Mouse (Mus musculus) heart, postnatal 25 days (tissue): ENCODE data around the gene Lmf1. TPM values are rescaled to one million over a fixed set of nuclear protein-coding genes. Genes with fewer than 3 reads are reported as not detected.

Source experiments
- DNase-seq: peaks from one replicate; pipeline ENCODE4 v3.0.0; 2022; ENCODE audit warnings: low spot score
- intact Hi-C: fragments of 180-260 bp; cut with DNase I; formaldehyde crosslinking; loops from one replicate; pipeline ENCODE4 v1.15.1; 2025
- total RNA-seq, 2 experiments: library from RNA; stranded (reverse); gene quantifications; 2 replicates each; pipeline ENCODE4 v1.2.3; 2021

Lmf1 gene
- total RNA-seq, 2 experiments from 2014 or later: 31.7 to 34.3 TPM

DNA sequence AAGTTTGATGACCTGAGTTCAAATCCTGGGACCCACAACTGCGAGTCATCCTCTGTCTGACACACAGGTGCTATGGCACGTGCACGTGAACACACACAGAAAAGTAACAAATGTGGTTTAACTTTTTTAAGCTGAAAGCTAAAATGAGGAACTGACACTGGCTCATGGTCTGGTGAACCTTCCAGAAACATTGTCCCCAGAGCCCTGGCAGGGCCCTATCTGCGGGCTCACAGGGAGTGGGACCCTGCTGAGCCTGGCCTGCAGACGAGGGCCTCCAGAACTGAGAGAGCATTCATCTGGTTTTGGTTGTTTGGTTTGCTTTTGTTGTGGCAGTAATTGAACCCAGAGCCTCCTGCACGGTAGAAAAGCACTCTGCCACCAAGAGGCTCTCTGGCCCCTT, 99.1 kb downstream of the Lmf1 start:
- no peak for DNase-seq
- intact Hi-C loops: no loop called here

DNA sequence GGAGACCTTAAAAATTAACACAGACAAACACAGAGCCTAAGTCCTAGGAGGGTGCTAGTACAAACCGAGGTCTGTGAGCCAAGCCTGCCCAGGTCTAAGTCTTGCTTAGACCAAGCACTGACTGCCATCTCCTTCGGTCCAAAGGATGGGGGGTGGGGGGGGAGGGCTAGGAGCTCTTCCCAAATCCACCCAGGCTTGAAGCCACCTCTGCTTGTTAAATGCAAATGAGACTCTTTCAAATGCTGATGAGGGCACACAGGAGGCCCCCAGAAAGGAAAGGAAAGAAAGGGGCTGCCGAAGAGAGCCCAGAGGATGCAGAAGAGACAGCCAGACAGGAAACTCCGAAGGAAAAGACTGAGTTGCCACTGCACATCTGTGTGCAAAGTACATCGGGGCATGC, 100.9 kb downstream of the Lmf1 start:
- intact Hi-C loops: no loop called here
- no peak for DNase-seq

DNA sequence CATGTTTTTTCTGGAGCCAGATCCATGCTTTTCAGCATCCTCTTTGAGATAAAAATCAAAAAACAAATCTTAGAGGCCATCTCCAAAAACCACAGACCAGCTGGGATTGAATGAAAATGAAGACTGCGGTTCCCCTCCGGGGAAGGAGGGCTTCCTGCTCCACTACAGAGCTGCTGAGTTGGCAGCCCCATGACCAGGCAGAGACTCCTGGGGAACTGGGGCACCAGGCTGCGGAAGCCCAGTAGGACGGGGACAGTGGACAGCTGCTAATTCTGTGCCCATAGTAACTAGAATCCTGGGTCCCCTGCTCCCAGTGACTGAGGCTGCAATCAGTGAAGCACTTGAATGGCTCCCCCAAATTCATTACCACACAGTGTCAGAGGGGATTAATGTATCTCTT, 102.8 kb downstream of the Lmf1 start:
- no peak for DNase-seq
- intact Hi-C loops: no loop called here

DNA sequence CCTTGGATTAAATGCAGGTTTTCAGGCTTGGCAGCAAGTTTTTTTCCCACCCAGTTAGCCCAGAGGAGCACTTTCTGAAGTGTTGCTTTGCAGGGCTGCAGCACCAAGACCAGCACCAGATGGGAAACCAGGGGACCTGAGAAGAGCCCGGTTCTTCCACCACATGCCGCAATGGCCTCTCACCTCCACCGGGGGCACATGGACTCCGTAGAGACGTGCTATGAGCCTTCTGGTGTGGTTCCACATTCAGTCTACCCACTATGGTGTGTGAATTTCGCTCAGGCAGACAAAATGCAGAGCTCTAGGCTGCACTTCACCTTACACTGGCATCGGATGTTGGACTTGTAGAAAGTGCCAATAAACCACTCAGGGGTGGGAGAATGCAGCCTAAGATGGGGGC, 107.4 kb downstream of the Lmf1 start:
- no peak for DNase-seq
- intact Hi-C loops: no loop called here

DNA sequence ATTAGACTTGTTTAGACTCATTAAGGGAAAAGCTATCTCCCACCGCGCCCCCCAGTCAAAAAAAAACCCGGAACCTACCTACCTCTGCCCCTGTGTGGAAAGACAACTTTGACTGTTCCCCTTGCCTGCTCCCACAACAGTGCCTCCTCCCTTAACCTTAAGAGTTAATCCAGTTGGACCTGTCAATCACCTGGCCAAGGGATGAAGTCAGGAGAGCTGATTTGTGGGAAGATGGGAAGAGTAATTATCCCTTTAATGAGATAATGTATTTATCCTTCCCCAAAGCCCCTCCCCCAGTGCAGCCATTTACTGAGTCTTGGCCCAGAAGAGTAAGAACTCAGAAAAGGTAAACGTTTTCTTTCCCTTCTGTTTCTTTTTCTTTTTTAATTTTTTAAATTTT, 110.0 kb downstream of the Lmf1 start:
- DNase-seq: no peak
- intact Hi-C loops: no loop called here

DNA sequence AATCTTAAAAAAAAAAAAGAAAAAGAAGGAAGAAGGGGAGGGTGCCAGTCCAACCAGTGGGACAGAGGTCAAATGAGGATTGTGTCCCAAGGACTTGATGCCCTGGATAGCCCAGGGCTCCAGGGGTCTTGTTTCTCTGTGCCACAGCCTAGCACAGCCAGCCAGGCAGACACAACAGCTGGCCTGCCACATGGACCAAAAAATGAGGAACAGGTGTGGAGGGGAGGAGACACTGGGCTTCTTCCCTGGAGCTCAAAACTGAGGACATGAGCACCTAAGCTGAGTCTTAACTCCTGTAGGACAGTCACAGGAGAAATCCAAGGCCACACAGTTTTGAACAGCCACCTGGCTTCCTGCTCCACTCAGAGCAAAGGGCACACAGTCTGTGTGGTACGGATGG, 117.4 kb downstream of the Lmf1 start:
- no peak for DNase-seq
- intact Hi-C loops: loop anchor here (5.0 kb wide), 1 partner anchor 299 kb away; no protein-coding TSS in a partner anchor

DNA sequence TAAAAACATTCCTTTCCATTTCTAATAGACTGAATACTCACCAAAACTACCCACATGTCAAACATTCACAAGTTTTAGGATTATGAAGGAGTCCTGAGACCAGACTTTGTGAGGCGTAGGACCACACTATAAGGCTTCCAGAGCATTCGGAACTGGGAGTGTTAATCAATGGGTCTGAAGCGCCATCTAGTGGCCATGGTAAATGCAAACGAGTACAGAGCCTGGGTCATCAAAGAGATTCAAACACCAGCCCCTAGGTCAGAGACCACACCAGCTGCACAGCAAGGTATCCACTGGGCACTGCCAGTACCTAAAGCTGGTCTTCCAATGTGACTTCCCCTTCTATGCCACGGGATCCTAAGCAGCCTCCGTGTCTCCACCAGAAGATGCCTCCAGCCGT, 119.6 kb downstream of the Lmf1 start:
- DNase-seq: no peak
- intact Hi-C loops: loop anchor here (1.0 to 5.0 kb wide), 4 partner anchors 132 to 301 kb away; no protein-coding TSS in a partner anchor

DNA sequence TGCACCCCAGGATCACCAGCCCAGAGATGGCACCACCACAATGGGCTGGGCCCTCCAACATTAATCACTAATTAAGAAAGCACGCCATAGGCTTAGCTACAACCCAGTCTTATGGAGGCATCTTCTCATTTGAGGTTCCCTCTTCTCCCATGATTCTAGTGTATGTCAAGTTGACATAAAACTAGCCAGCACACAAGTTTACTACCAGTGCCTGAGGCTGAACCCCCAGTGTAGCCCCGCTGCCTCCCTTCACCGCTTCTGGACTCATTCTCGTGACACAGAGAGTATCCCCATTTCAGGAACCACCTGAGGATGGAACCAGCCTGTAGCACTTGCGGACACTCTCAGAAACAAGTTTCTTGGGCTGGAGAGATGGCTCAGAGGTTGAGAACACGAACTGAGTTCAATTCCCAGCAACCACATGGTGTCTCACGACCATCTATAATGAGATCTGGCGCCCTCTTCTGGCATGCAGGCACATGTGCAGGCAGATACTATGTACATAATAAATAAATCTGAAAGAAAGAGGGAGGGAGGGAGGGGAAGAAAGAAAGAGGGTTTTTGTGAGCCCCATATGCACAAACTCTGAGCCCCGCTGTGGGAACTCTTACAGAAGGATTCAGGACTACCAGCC, 122.1 kb downstream of the Lmf1 start:
- intact Hi-C loops: no loop called here
- DNase-seq: no peak

DNA sequence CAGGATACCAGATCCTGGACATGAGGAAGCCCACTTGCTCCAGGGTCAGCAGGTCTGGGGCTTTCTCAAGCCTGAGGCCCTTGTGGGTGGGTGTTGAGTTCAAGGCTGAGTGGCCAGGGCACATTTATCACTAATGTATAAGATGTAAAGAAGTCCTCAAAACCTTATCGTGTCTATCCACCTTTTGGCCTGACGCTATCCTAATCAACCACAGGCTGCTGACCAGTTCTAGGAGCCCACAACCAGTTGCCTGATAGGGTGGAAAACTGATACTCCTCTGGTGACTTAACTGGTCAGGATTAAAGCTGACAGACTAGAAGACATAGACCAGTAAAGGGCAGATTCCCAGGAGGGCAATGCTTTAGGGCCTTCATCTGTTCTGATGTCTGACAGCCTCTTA, 131.1 kb downstream of the Lmf1 start:
- no peak for DNase-seq
- intact Hi-C loops: no loop called here

DNA sequence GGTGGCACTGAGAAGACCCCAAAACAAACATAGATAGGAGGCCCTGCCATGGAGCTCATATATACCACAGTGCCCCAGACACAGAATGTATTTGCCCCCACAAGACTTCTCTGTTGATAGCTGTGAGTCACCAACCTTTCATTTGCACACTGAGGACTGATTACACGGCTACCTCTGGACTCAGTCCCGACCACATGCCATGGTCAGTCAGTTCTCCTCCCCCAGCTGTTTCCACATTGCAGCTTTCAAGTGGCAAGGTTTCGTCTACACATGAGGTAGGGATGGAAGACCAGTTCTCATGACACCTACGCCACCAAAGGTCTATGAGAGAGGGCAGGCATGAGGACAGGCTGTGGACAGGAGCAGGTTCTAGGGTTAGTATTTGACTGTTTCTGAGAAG, 132.3 kb downstream of the Lmf1 start:
- intact Hi-C loops: no loop called here

More for the DNA sequence above, 132.3 kb downstream of the Lmf1 start:
- DNase-seq: no peak

Other genes starting within 250 kb of the Lmf1 start
- gene Tpsab1, start 233.5 kb upstream of the Lmf1 start, total RNA-seq: under 1 TPM; 0.47 to 0.84 TPM
- gene Tpsb2, start 212.8 kb upstream of the Lmf1 start, total RNA-seq: 1 to 10 TPM; 1.6 to 2.2 TPM
- gene Tpsg1, start 209.8 kb upstream of the Lmf1 start, total RNA-seq: not detected
- gene Cacna1h, start 145.3 kb upstream of the Lmf1 start, total RNA-seq: 1 to 10 TPM; 6.9 to 7.3 TPM
- not detected for gene Tekt4, start 124.5 kb upstream of the Lmf1 start, total RNA-seq
- not detected for gene Sstr5, start 81.8 kb upstream of the Lmf1 start, total RNA-seq
- gene Sox8, start 8.4 kb upstream of the Lmf1 start, total RNA-seq: under 1 TPM; 0.25 to 0.75 TPM
- under 1 TPM in 1 of 2 experiments, not detected in 1; 0.70 TPM for gene Gng13, start 138.1 kb downstream of the Lmf1 start, total RNA-seq
- 1 to 10 TPM; 1.6 to 1.9 TPM for gene Chtf18, start 148.3 kb downstream of the Lmf1 start, total RNA-seq
- gene Rpusd1, start 148.6 kb downstream of the Lmf1 start, total RNA-seq: 1 to 10 TPM; 5.3 to 5.6 TPM
- not detected for gene Mslnl, start 157.0 kb downstream of the Lmf1 start, total RNA-seq
- 10 to 100 TPM; 21.2 to 28.5 TPM for gene Msln, start 175.3 kb downstream of the Lmf1 start, total RNA-seq
- gene Narfl, start 194.7 kb downstream of the Lmf1 start, total RNA-seq: 10 to 100 TPM; 44.8 to 48.2 TPM
- gene Haghl, start 206.6 kb downstream of the Lmf1 start, total RNA-seq: 1 to 10 TPM; 5.5 to 9.1 TPM
- not detected for gene Ccdc78, start 207.5 kb downstream of the Lmf1 start, total RNA-seq
- 10 to 100 TPM; 35.4 to 36.0 TPM for gene Fam173a, start 213.8 kb downstream of the Lmf1 start, total RNA-seq
- under 1 TPM in 1 of 2 experiments, not detected in 1; 0.53 TPM for gene AC134908.4, start 216.6 kb downstream of the Lmf1 start, total RNA-seq
- 10 to 100 TPM; 74.4 to 75.1 TPM for gene Metrn, start 218.1 kb downstream of the Lmf1 start, total RNA-seq
- gene Fbxl16, start 230.0 kb downstream of the Lmf1 start, total RNA-seq: 1 to 10 TPM; 1.2 to 1.3 TPM
- gene Wdr24, start 244.5 kb downstream of the Lmf1 start, total RNA-seq: 10 to 100 TPM; 10.2 to 10.6 TPM
- gene Jmjd8, start 249.8 kb downstream of the Lmf1 start, total RNA-seq: 10 to 100 TPM; 35.5 to 36.6 TPM